Mouse (Mus musculus) brown adipose tissue, adult 24 weeks (tissue): Measurements from ENCODE around the gene Fbxl12. TPM values are rescaled to one million over a fixed set of nuclear protein-coding genes. Genes with fewer than 3 reads are reported as not detected.
A peak's percentile ranks its signal among the peaks of the same experiment; 100 is the strongest.
"Not testable (repeated sequence)": the region's sequence is repeated elsewhere in the genome, so short reads cannot be mapped to it uniquely, and the experiment has no call there.

Source experiments
- H3K27ac ChIP-seq: fragments of 200-500 bp; replicated peaks from 2 replicates; pipeline ENCODE4 v1.5.1; 2012; ENCODE audit warnings: low read depth, mild to moderate bottlenecking, low read length
- H3K4me1 ChIP-seq: fragments of 200-500 bp; 2 replicates; pipeline ENCODE4 v1.6.1; 2012; ENCODE audit warnings: low read length, mixed read lengths; ENCODE audit not compliant: control insufficient read depth, insufficient read depth, insufficient read length
- H3K4me3 ChIP-seq: fragments of 200-500 bp; 2 replicates; pipeline ENCODE4 v1.5.1; 2012; ENCODE audit warnings: low read depth, mild to moderate bottlenecking, low read length, moderate library complexity; ENCODE audit not compliant: insufficient read depth
- polyA plus RNA-seq: library from polyadenylated mRNA; stranded (reverse); fragments of >200 nt; gene quantifications from 2 replicates; pipeline ENCODE4 v1.2.4, GENCODE M21; 2012; ENCODE audit not compliant: missing spikeins, insufficient read depth, insufficient read length

The Fbxl12 gene
- 5.8 and 6.5 TPM in 2 replicates for polyA plus RNA-seq

GRCm38 (mm10) chr9:20644360-20645081 lies at the start of gene Fbxl12:
TSS of gene Fbxl12 (minus strand) at chr9:20644767.
- Histone ChIP-seq H3K27ac (peak within 1 kb of the TSS; percentile 91), H3K4me1 (peaks cover 17% of the 10 kb centered on the region), H3K4me3 (peak within 1 kb of the TSS; percentile 97)

DNA sequence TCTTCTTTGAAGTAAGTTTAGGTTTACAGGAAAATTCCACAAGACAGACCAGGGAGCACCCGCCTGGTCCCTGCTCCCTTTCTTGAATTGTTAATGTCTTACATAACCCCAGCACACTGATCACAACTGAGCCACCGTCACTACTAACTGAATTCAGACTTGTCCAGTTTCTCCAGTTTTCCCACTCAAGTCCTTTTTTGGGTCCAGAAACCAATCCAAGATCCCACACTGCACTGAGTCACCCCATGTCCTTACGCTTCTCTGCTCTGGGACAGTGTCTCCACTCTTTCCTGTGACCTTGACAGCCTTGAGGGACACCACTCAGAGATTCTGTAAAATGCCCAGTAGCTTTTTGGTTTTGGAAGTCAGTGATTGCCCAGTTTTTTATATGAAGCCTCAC lies 48.3 kb upstream of the Fbxl12 start:
- H3K27ac ChIP-seq = no peak overlapping the region

GRCm38 (mm10) chr9:20690449-20690848 lies 45.9 kb upstream of the Fbxl12 start:
- H3K4me1 ChIP-seq, H3K27ac ChIP-seq, H3K4me3 ChIP-seq: not testable (repeated sequence)

More for the DNA sequence above, 48.3 kb upstream of the Fbxl12 start:
- Histone ChIP-seq H3K4me1 (no peaks in the 10 kb centered on the region), H3K4me3 (no peak overlapping the region)

- Histone ChIP-seq H3K4me1 (no peaks in the 10 kb centered on the region), H3K27ac (no peak overlapping the region), H3K4me3 (no peak overlapping the region)
Measured at GRCm38 (mm10) chr9:20689913-20690312, 45.3 kb upstream of the Fbxl12 start.

- H3K4me1 ChIP-seq = no peaks in the 10 kb centered on the region
- no peak overlapping the region for H3K27ac ChIP-seq
- H3K4me3 ChIP-seq = no peak overlapping the region
Measured at GRCm38 (mm10) chr9:20689403-20689802, 44.8 kb upstream of the Fbxl12 start.

GRCm38 (mm10) chr9:20685081-20685861 lies 40.7 kb upstream of the Fbxl12 start:
- Histone ChIP-seq H3K27ac (no peak overlapping the region), H3K4me1 (no peaks in the 10 kb centered on the region)

GRCm38 (mm10) chr9:20682389-20682722 lies 37.8 kb upstream of the Fbxl12 start:
- Histone ChIP-seq H3K4me3 (no peak overlapping the region), H3K4me1 (no peaks in the 10 kb centered on the region), H3K27ac (no peak overlapping the region)

More at GRCm38 (mm10) chr9:20685081-20685861, 40.7 kb upstream of the Fbxl12 start:
- no peak overlapping the region for H3K4me3 ChIP-seq

- H3K4me3 ChIP-seq = no peak overlapping the region
- H3K27ac ChIP-seq = no peak overlapping the region
- no peaks in the 10 kb centered on the region for H3K4me1 ChIP-seq
Measured at GRCm38 (mm10) chr9:20681546-20682388, 37.2 kb upstream of the Fbxl12 start.

GRCm38 (mm10) chr9:20680378-20680958 lies 35.9 kb upstream of the Fbxl12 start:
- Histone ChIP-seq H3K4me3 (no peak overlapping the region), H3K4me1 (no peaks in the 10 kb centered on the region), H3K27ac (no peak overlapping the region)

- no peak overlapping the region for H3K4me3 ChIP-seq
- H3K27ac ChIP-seq = no peak overlapping the region
- no peaks in the 10 kb centered on the region for H3K4me1 ChIP-seq
Measured at GRCm38 (mm10) chr9:20677892-20678291, 33.3 kb upstream of the Fbxl12 start.

- no peaks in the 10 kb centered on the region for H3K4me1 ChIP-seq
- no peak overlapping the region for H3K27ac ChIP-seq
- H3K4me3 ChIP-seq = no peak overlapping the region
Measured at GRCm38 (mm10) chr9:20672047-20672446, 27.5 kb upstream of the Fbxl12 start.

GRCm38 (mm10) chr9:20668065-20668464 lies 23.5 kb upstream of the Fbxl12 start:
- no peak overlapping the region for H3K4me3 ChIP-seq
- H3K4me1 ChIP-seq = no peaks in the 10 kb centered on the region
- no peak overlapping the region for H3K27ac ChIP-seq

GRCm38 (mm10) chr9:20666510-20667034 lies 22.0 kb upstream of the Fbxl12 start:
- Histone ChIP-seq H3K4me1 (no peaks in the 10 kb centered on the region), H3K4me3 (no peak overlapping the region), H3K27ac (no peak overlapping the region)

DNA sequence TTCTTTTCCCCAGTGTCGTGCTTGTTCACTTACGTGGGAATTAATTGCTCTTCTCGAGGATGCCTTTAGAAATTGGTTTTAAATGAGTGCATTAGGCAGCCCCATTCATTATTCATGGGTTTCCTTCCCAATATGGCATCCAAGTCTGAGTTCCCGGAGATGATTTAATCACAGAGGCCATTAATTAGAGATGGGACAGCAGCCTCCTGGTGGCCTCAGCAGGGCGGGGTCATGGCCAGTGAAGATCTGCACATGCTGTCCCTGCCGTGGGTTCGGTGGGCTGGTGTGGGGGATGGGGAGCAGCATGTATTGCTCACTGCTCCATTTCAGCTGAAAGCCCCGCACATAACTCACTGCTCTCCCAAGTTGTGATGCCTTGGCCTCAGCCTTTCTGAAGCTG lies 21.4 kb upstream of the Fbxl12 start:
- no peak overlapping the region for H3K27ac ChIP-seq
- no peaks in the 10 kb centered on the region for H3K4me1 ChIP-seq

More for the DNA sequence above, 21.4 kb upstream of the Fbxl12 start:
- H3K4me3 ChIP-seq = no peak overlapping the region
